Mouse (Mus musculus): Measurements from ENCODE around the gene Fut2. TPM values are rescaled to one million over a fixed set of nuclear protein-coding genes. Genes with fewer than 3 reads are reported as not detected.
A peak's percentile ranks its signal among the peaks of the same experiment; 100 is the strongest.

The Fut2 gene
- polyA plus RNA-seq, 1 experiment from 2014 or later: 0.05 TPM

DNA sequence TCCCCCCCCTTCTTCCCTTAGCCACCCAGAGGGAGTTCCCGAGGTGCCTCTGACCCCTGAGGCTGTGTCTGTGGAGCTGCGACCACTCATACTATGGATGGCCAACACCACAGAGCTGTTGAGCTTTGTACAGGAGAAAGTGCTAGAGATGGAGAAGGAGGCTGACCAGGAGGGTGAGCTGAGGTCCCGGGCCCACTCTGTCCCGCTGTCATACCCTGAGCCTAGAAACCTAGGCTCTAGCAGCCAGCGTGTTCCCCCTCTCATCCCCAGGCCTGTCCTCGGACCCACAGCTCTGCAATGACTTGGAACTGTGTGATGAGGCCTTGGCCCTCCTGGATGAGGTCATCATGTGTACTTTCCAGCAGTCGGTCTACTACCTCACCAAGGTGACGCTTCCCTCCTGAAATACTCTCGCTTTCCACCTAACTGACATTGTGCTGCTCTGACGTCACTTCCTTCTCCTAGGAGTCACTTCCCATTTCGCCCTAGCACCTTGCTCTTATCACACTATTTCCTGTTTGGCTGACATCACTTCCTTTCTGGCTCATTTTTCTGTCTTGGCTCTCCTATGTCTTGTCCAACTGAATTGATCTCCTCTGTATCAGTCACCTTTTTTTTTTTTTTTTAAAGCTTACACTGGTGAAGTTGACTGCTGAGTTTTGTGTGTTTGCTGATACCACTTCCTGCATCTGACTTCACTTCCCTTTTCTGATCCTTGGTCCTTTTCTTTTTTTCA is 31.1 kb downstream of the Fut2 start:
- peaks cover 15% of the 10 kb centered on the region for H3K27me3 ChIP-seq
- 50% methylated on average over 11 of the region's 11 CpGs for WGBS (ENCODE audit: insufficient replicate concordance)
- ATAC-seq (ENCODE audit: low read depth) (no peak), DNase-seq (no peak)
- no peak overlapping the region for H3K9ac ChIP-seq
- H3K4me2 ChIP-seq: no peak overlapping the region
- peaks cover 13% of the 10 kb centered on the region for H3K4me1 ChIP-seq (replicated peaks)
- H3K9me3 ChIP-seq (replicated peaks): no peaks in the 10 kb centered on the region
- H3K4me3 ChIP-seq (replicated peaks): no peak overlapping the region
- H3K36me3 ChIP-seq: no peaks in the 10 kb centered on the region
- peak overlapping the region; percentile 47 for H3K27ac ChIP-seq

- Histone ChIP-seq H3K9ac (no peak overlapping the region), H3K4me2 (peak overlapping the region; percentile 38), H3K27ac (no peak overlapping the region), H3K36me3 (no peaks in the 10 kb centered on the region), H3K27me3 (peaks cover 40% of the 10 kb centered on the region), H3K4me1 (replicated peaks) (peaks cover 21% of the 10 kb centered on the region), H3K4me3 (replicated peaks) (0 out of 2 replicates have a peak overlapping the region, but pooled peaks have one; percentile 14), H3K9me3 (replicated peaks) (no peaks in the 10 kb centered on the region)
- 48% methylated on average over 35 of the region's 35 CpGs for WGBS (ENCODE audit: insufficient replicate concordance)
- DNase-seq (no peak), ATAC-seq (ENCODE audit: low read depth) (no peak)
Observed at GRCm38 (mm10) chr7:45632499-45632898, 33.7 kb downstream of the Fut2 start.

DNA sequence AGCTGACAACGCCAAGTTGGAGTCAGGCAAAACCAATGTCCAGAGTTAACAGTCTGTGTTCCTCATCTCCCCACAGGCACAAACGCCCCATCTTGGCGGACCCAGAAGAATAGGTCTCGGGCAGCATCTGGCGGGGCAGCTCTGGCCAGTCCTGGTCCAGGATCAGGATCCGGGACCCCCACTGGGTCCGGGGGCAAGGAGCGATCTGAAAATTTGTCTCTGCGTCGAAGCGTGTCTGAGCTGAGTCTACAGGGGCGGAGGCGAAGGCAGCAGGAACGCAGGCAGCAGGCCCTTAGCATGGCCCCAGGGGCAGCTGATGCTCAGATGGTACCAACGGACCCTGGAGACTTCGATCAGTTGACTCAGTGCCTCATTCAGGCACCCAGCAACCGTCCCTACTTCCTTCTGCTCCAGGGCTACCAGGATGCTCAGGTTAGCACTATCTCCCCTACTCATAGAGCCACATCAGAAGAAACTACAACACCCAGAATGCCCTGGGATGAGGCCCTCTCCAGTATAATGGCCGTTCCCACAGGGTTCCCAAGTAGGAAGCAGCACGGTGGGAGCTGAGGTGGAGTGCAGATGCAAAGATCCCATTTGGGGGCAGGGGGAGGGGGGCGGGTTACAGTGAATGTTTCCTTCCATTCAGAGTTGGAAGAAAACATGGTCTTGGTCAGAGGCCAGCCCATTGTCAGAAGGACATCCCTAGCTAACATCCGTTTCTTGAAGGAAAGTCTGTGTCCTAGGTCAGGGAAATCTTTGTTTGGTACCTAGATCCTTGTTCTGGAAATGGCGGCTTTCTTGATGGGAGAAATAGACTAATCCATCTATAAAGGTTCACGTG is 35.9 kb downstream of the Fut2 start:
- DNase-seq (no peak), ATAC-seq (ENCODE audit: low read depth) (no peak)
- peaks cover 14% of the 10 kb centered on the region for H3K4me1 ChIP-seq (replicated peaks)
- H3K4me2 ChIP-seq: no peak overlapping the region
- H3K4me3 ChIP-seq (replicated peaks): no peak overlapping the region
- H3K9me3 ChIP-seq (replicated peaks): no peaks in the 10 kb centered on the region
- H3K9ac ChIP-seq: no peak overlapping the region
- 73% methylated on average over 23 of the region's 23 CpGs for WGBS (ENCODE audit: insufficient replicate concordance)
- H3K27ac ChIP-seq: no peak overlapping the region
- H3K27me3 ChIP-seq: peaks cover 61% of the 10 kb centered on the region
- no peaks in the 10 kb centered on the region for H3K36me3 ChIP-seq

DNA sequence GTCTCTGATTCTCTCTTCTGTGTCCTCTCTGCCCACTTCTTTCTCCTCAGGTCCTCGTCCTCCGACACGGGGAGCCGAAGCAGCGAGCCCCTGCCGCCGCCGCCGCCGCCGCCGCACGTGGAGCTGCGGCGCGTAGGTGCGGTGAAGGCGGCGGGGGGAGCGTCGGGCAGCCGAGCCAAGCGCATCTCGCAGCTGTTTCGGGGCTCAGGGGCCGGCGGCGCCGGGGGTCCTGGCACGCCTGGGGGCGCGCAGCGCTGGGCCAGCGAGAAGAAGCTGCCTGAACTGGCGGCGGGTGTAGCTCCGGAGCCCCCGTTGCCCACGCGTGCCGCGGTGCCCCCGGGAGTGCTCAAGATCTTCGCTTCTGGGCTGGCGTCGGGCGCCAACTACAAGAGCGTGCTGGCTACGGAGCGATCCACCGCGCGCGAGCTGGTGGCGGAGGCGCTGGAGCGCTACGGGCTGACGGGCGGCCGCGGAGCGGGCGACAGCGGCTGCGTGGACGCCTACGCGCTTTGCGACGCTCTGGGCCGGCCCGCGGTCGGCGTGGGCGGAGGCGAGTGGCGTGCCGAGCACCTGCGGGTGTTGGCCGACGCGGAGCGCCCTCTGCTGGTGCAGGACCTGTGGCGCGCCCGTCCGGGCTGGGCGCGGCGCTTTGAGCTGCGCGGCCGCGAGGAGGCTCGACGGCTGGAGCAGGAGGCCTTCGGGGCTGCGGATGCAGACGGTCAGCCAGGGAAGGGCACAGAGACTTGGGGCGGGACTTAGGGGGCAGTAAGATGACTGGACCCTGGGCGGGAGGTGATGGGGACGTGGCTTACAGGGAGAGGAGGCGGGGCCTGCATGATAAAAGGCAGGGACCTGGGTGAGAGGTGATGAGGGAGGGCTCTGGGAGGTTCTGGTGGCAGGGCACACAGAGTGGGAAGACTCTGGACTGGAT is 37.6 kb downstream of the Fut2 start:
- H3K9ac ChIP-seq: peak overlapping the region; percentile 67
- peak overlapping the region; percentile 55 for H3K4me3 ChIP-seq (replicated peaks)
- H3K9me3 ChIP-seq (replicated peaks): no peaks in the 10 kb centered on the region
- peaks cover 66% of the 10 kb centered on the region for H3K27me3 ChIP-seq
- peak overlapping the region; percentile 77 for H3K4me2 ChIP-seq
- H3K36me3 ChIP-seq: no peaks in the 10 kb centered on the region
- H3K27ac ChIP-seq: no peak overlapping the region
- peaks cover 11% of the 10 kb centered on the region for H3K4me1 ChIP-seq (replicated peaks)
- WGBS (ENCODE audit: insufficient replicate concordance): 1% methylated on average over 94 of the region's 105 CpGs
- peak; percentile 63 for DNase-seq
- peak; percentile 73 for ATAC-seq (ENCODE audit: low read depth)

DNA sequence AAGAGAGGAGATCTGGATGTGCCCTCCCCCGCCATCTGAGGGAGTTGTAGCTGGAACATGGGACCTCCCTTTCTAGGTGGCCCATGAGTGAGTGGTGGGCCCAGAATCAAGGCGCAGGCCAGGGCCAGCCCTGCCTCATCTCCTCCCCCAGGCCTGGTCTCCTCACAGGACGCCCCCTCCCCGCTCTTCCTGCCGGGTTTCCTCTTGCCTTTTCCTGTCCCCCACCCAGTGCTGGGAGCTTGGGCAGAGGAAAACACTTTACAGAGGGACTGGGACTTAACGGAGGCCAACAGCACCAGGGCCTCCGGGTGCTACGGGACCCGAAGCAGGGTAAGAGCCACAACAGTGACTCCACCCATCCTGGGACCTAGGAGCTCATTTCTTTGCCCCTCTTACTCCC is 38.9 kb downstream of the Fut2 start, which contains the start of gene Rasip1:
TSS of gene Rasip1 (plus strand) at position 228 of the 400 bp plus-strand sequence.
- Histone ChIP-seq H3K27me3 (peaks cover 64% of the 10 kb centered on the region), H3K9me3 (replicated peaks) (no peaks in the 10 kb centered on the region), H3K27ac (0 out of 2 replicates have a peak within 1 kb of the TSS, but pooled peaks have one; percentile 43), H3K4me2 (peak within 1 kb of the TSS; percentile 77), H3K36me3 (no peaks in the 10 kb centered on the region), H3K4me1 (replicated peaks) (peaks cover 9% of the 10 kb centered on the region), H3K4me3 (replicated peaks) (peak within 1 kb of the TSS; percentile 55), H3K9ac (peak within 1 kb of the TSS; percentile 67)
- no peak for DNase-seq
- 0 out of 2 replicates have a peak, but pooled peaks have one; percentile 17 for ATAC-seq (ENCODE audit: low read depth)
- WGBS (ENCODE audit: insufficient replicate concordance): 27% methylated on average over 9 of the region's 9 CpGs

DNA sequence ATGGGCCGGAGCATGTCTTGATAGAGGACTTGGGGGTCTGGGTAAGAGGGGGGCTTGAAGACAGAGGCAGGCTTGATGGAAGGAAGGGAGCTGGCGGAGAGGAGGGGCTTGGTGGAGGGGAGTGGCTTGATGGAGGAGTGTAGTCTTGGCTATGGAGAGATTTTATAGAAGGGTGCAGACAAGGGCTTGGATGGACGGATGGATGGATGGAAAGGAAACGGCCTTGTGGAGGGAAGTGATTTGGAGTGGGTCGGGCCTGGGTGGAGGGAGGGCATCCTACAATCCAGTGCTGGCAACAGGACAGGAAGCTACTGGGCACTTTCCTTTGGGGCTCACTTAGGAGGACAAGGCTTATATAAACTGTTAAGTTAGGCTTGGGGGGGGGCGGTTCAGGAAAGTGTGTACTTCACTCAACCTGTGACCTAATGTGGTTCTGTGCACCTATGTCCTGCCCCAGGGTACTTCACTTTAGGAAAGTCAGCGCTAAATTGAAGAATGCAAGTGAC is 39.6 kb downstream of the Fut2 start:
- no peak overlapping the region for H3K9ac ChIP-seq
- ATAC-seq (ENCODE audit: low read depth): no peak
- H3K4me2 ChIP-seq: no peak overlapping the region
- no peaks in the 10 kb centered on the region for H3K9me3 ChIP-seq (replicated peaks)
- no peaks in the 10 kb centered on the region for H3K36me3 ChIP-seq
- H3K27me3 ChIP-seq: peaks cover 60% of the 10 kb centered on the region
- peaks cover 9% of the 10 kb centered on the region for H3K4me1 ChIP-seq (replicated peaks)
- WGBS (ENCODE audit: insufficient replicate concordance): 53% methylated on average over 7 of the region's 7 CpGs
- no peak overlapping the region for H3K27ac ChIP-seq
- no peak overlapping the region for H3K4me3 ChIP-seq (replicated peaks)
- DNase-seq: no peak

- Histone ChIP-seq H3K9me3 (replicated peaks) (no peaks in the 10 kb centered on the region), H3K36me3 (no peaks in the 10 kb centered on the region), H3K4me3 (replicated peaks) (no peak overlapping the region), H3K27ac (no peak overlapping the region), H3K9ac (no peak overlapping the region), H3K27me3 (peaks cover 53% of the 10 kb centered on the region), H3K4me2 (no peak overlapping the region), H3K4me1 (replicated peaks) (peaks cover 13% of the 10 kb centered on the region)
- ATAC-seq (ENCODE audit: low read depth) (no peak), DNase-seq (no peak)
- 68% methylated on average over 8 of the region's 8 CpGs for WGBS (ENCODE audit: insufficient replicate concordance)
Observed at GRCm38 (mm10) chr7:45625481-45625880, 40.7 kb downstream of the Fut2 start.

GRCm38 (mm10) chr7:45624718-45625117 is 41.5 kb downstream of the Fut2 start:
- 75% methylated on average over 3 of the region's 3 CpGs for WGBS (ENCODE audit: insufficient replicate concordance)
- H3K4me2 ChIP-seq: no peak overlapping the region

DNA sequence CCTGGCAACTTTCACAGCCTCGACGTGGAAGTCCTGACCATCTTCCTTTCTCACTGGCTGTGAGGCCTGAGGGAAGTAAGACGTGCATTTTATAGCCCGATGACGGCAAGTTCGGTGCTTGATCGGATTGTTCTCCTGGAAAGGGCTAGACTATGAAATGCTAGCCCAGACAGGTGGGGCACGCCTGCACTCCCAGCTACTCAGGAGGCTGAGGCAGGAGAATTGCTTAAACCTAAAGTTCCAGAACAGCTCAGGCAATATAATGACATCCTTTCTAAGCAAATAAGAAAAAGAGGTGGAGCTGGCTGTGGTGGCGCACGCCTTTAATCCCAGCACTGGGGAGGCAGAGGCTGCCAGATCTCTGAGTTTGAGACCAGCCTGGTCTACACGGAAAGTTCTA is 42.7 kb downstream of the Fut2 start:
- H3K27me3 ChIP-seq: peaks cover 51% of the 10 kb centered on the region
- H3K4me1 ChIP-seq (replicated peaks): peaks cover 10% of the 10 kb centered on the region
- H3K9ac ChIP-seq: no peak overlapping the region
- DNase-seq (no peak), ATAC-seq (ENCODE audit: low read depth) (no peak)
- H3K27ac ChIP-seq: no peak overlapping the region
- H3K36me3 ChIP-seq: no peaks in the 10 kb centered on the region
- no peak overlapping the region for H3K4me3 ChIP-seq (replicated peaks)
- no peaks in the 10 kb centered on the region for H3K9me3 ChIP-seq (replicated peaks)
- 74% methylated on average over 11 of the region's 11 CpGs for WGBS (ENCODE audit: insufficient replicate concordance)
- H3K4me2 ChIP-seq: no peak overlapping the region

More at GRCm38 (mm10) chr7:45624718-45625117, 41.5 kb downstream of the Fut2 start:
- peaks cover 50% of the 10 kb centered on the region for H3K27me3 ChIP-seq
- H3K4me1 ChIP-seq (replicated peaks): peaks cover 13% of the 10 kb centered on the region
- H3K36me3 ChIP-seq: no peaks in the 10 kb centered on the region
- DNase-seq (no peak), ATAC-seq (ENCODE audit: low read depth) (no peak)
- H3K9ac ChIP-seq: no peak overlapping the region
- H3K4me3 ChIP-seq (replicated peaks): no peak overlapping the region
- no peak overlapping the region for H3K27ac ChIP-seq
- H3K9me3 ChIP-seq (replicated peaks): no peaks in the 10 kb centered on the region

DNA sequence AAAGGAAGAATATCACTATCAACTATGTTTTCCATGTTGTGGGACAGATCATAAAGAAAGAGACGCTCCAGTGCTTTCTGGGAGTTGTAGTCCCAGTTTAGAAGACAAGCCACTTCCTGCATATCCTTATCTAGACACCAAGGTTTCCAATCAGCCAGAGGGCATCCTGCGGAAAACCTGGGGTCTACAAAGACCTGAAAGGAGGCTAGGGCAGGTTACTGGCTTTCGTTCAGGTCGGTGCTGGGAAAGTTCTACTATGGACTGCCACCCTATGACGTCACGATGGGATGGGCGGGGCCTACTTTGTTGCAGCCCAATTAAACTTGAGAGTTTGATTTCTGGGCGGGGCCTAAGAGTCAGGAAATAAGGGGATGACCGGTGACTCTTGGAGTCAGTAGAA is 44.8 kb downstream of the Fut2 start, which contains the start of gene Izumo1:
TSS of gene Izumo1 (plus strand) at position 369 of the 400 bp plus-strand sequence.
- peaks cover 50% of the 10 kb centered on the region for H3K27me3 ChIP-seq
- H3K4me1 ChIP-seq (replicated peaks): 0 out of 2 replicates have a peak, but pooled peaks cover 5% of the 10 kb centered on the region
- WGBS (ENCODE audit: insufficient replicate concordance): 17% methylated on average over 9 of the region's 9 CpGs
- 0 out of 2 replicates have a peak within 1 kb of the TSS, but pooled peaks have one; percentile 13 for H3K4me3 ChIP-seq (replicated peaks)
- H3K9me3 ChIP-seq (replicated peaks): no peaks in the 10 kb centered on the region
- ATAC-seq (ENCODE audit: low read depth): no peak
- no peaks in the 10 kb centered on the region for H3K36me3 ChIP-seq
- no peak within 1 kb of the TSS for H3K9ac ChIP-seq
- DNase-seq: peak; percentile 29
- H3K4me2 ChIP-seq: peak within 1 kb of the TSS; percentile 34; the same call in 1 of the 2 replicates
- H3K27ac ChIP-seq: no peak within 1 kb of the TSS

All from liver, embryonic 13.5 days (tissue).